Mouse (Mus musculus) heart, adult 10 weeks (tissue): ENCODE data around the gene Med21. TPM values are rescaled to one million over a fixed set of nuclear protein-coding genes. Genes with fewer than 3 reads are reported as not detected.

ENCODE experiments used
- polyA plus RNA-seq: library from polyadenylated mRNA; stranded (reverse); fragments of 350-450 nt; fragmentation: Illumina TruSeq; extraction: RNeasy Lipid Tissue Mini Kit (QIAGEN cat#74804); gene quantifications from one replicate; pipeline ENCODE4 v1.2.3, GENCODE M21; 2014; ENCODE audit warnings: low read depth, low replicate concordance

Med21 gene
- 79.5 TPM for polyA plus RNA-seq

GRCm38 (mm10) chr6:146642276-146643183 lies at the start of gene Med21, which contains the start of gene Tm7sf3:
Gene Med21 (plus strand): TSS chr6:146642547.
Gene Tm7sf3 (minus strand): TSS chr6:146642824.

Other genes starting within 250 kb of the Med21 start
- gene Itpr2, start 140.3 kb upstream of the Med21 start, polyA plus RNA-seq, result 7.9 TPM
- gene Fgfr1op2, start 65.3 kb upstream of the Med21 start, polyA plus RNA-seq, result 81.0 TPM
- 32.0 TPM for gene Ints13, start 64.7 kb upstream of the Med21 start, polyA plus RNA-seq
- 17.0 TPM for gene Tm7sf3, start 277 bp downstream of the Med21 start, polyA plus RNA-seq
- 12.9 TPM for gene Stk38l, start 82.4 kb downstream of the Med21 start, polyA plus RNA-seq
- gene Arntl2, start 153.5 kb downstream of the Med21 start, polyA plus RNA-seq, result 3.6 TPM
- 0.37 TPM for gene Smco2, start 207.6 kb downstream of the Med21 start, polyA plus RNA-seq
- gene Ppfibp1, start 245.9 kb downstream of the Med21 start, polyA plus RNA-seq, result 62.7 TPM